ENCODE assay signal across 25 mouse cellular contexts in genomic region chr17:43197232-43197631, GRCm38 (mm10).
"Had no signal": no experiment of that assay in that cellular context is flagged by ENCODE, and none has a peak within 500 bp of the region (broad histone marks: within the 10 kb centered on the region; RNA-seq: fewer than 3 reads in every experiment).

No protein-coding gene starts in this region.

- H3K4me1 ChIP-seq: heart, embryonic 10.5 days; heart, embryonic 12.5 days; hindbrain, embryonic 13.5 days; hindbrain, embryonic 15.5 days; intestine, embryonic 15.5 days; kidney, embryonic 15.5 days; limb, embryonic 13.5 days; limb, embryonic 15.5 days; liver, embryonic 12.5 days had no signal

- H3K27me3 ChIP-seq: heart, embryonic 12.5 days; hindbrain, embryonic 13.5 days; hindbrain, embryonic 15.5 days; intestine, embryonic 15.5 days; kidney, embryonic 15.5 days; limb, embryonic 13.5 days; limb, embryonic 15.5 days; liver, embryonic 12.5 days had no signal

- ATAC-seq: inflammation-experienced regulatory T-cells, adult 6 months; intestine, embryonic 15.5 days; intestine, postnatal 0 days; liver, embryonic 12.5 days had no signal

- H3K9ac ChIP-seq: heart, embryonic 12.5 days; hindbrain, embryonic 13.5 days; hindbrain, embryonic 15.5 days; intestine, embryonic 15.5 days; kidney, embryonic 15.5 days; limb, embryonic 13.5 days; limb, embryonic 15.5 days; liver, embryonic 12.5 days; liver, embryonic 14.5 days had no signal

- H3K27ac ChIP-seq: heart, embryonic 10.5 days; hindbrain, embryonic 13.5 days; hindbrain, embryonic 15.5 days; intestine, embryonic 15.5 days; kidney, embryonic 15.5 days; kidney, postnatal 0 days; limb, embryonic 13.5 days; limb, embryonic 15.5 days; liver, embryonic 12.5 days; liver, embryonic 14.5 days had no signal

- H3K36me3 ChIP-seq: heart, embryonic 10.5 days; heart, embryonic 12.5 days; hindbrain, embryonic 13.5 days; hindbrain, embryonic 15.5 days; intestine, embryonic 15.5 days; kidney, embryonic 15.5 days; limb, embryonic 13.5 days; limb, embryonic 15.5 days; liver, embryonic 12.5 days had no signal

- DNase-seq: gastrocnemius, postnatal 14 days; gastrocnemius, postnatal 36 days; heart, adult 18-20 months; heart, postnatal 14 days; heart, postnatal 36 days; kidney, adult 18-20 months; kidney, adult 9 months; kidney, postnatal 14 days; kidney, postnatal 36 days; layer of hippocampus, adult 9-11 months; layer of hippocampus, postnatal 36 days; left cerebral cortex, postnatal 4 days had no signal

- H3K4me2 ChIP-seq: heart, embryonic 12.5 days; hindbrain, embryonic 13.5 days; hindbrain, embryonic 15.5 days; intestine, embryonic 15.5 days; kidney, embryonic 15.5 days; limb, embryonic 13.5 days; limb, embryonic 15.5 days; liver, embryonic 12.5 days had no signal

- H3K4me3 ChIP-seq: heart, embryonic 10.5 days; heart, embryonic 12.5 days; hindbrain, embryonic 13.5 days; hindbrain, embryonic 15.5 days; intestine, embryonic 15.5 days; kidney, embryonic 15.5 days; limb, embryonic 13.5 days; limb, embryonic 15.5 days; liver, embryonic 12.5 days had no signal

- H3K9me3 ChIP-seq: heart, embryonic 10.5 days; hindbrain, embryonic 13.5 days; hindbrain, embryonic 15.5 days; intestine, embryonic 15.5 days; kidney, embryonic 15.5 days; limb, embryonic 13.5 days; limb, embryonic 15.5 days; liver, embryonic 12.5 days had no signal
